Mouse (Mus musculus) stomach, embryonic 16.5 days (tissue): ENCODE measurements around the gene Mtnr1a. TPM values are rescaled to one million over a fixed set of nuclear protein-coding genes. Genes with fewer than 3 reads are reported as not detected.

ENCODE experiments used
- ATAC-seq: fragments of 200-750 bp; cut with Nextera tagmentation; 2 replicates; pipeline ENCODE4 v1.8.0; 2017; ENCODE audit warnings: moderate number of reproducible peaks, moderate TSS enrichment; ENCODE audit not compliant: insufficient read depth, low FRiP score
- H3K27ac ChIP-seq: fragments of 300-500 bp; sonication (generic); 2 replicates; pipeline ENCODE4 v1.5.1; 2014; ENCODE audit warnings: low read length
- H3K27me3 ChIP-seq: fragments of 300-500 bp; sonication (generic); 2 replicates; pipeline ENCODE4 v1.6.1; 2014; ENCODE audit warnings: low read length, control low read depth, mixed read lengths; ENCODE audit not compliant: control insufficient read depth, insufficient read depth
- H3K36me3 ChIP-seq: fragments of 300-500 bp; sonication (generic); 2 replicates; pipeline ENCODE4 v1.6.1; 2014; ENCODE audit warnings: low read length; ENCODE audit not compliant: control insufficient read depth, insufficient read depth
- H3K4me1 ChIP-seq: fragments of 300-500 bp; sonication (generic); 2 replicates; pipeline ENCODE4 v1.6.1; 2014; ENCODE audit warnings: low read length, control low read depth, mixed read lengths; ENCODE audit not compliant: control insufficient read depth, insufficient read depth
- H3K4me2 ChIP-seq: fragments of 300-500 bp; sonication (generic); 2 replicates; pipeline ENCODE4 v1.6.1; 2014; ENCODE audit warnings: low read depth, low read length, mixed read lengths
- H3K4me3 ChIP-seq: fragments of 300-500 bp; sonication (generic); replicated peaks from 2 replicates; pipeline ENCODE4 v1.5.1; 2014; ENCODE audit warnings: mild to moderate bottlenecking, low read length
- H3K9ac ChIP-seq: fragments of 300-500 bp; sonication (generic); 2 replicates; pipeline ENCODE4 v1.6.1; 2014; ENCODE audit warnings: low read length
- H3K9me3 ChIP-seq: fragments of 300-500 bp; sonication (generic); replicated peaks from 2 replicates; pipeline ENCODE4 v1.6.1; 2016; ENCODE audit warnings: low read length, control low read depth; ENCODE audit not compliant: control insufficient read depth
- WGBS: fragments of 180-500 bp; shearing (Covaris S2); extraction: QIAGEN DNeasy Blood & Tissue Kit; methylation state at CpG from one replicate; pipeline ENCODE4 v1.1.7; 2014; 5-methylcytosine and 5-hydroxymethylcytosine counted together
- polyA plus RNA-seq: library from polyadenylated mRNA; unstranded; fragments of >200 nt; fragmentation: Nextera tagmentation; extraction: Ambion mirVana; gene quantifications from 2 replicates; pipeline ENCODE4 v1.2.1, GENCODE M21; 2015

Mtnr1a gene
- 0.46 and 0.72 TPM in 2 replicates for polyA plus RNA-seq

- Histone ChIP-seq H3K9me3 (no peaks in the 10 kb centered on the region), H3K9ac (no peak within 1 kb of the TSS), H3K4me1 (0 out of 2 replicates have a peak, but pooled peaks cover 4% of the 10 kb centered on the region), H3K27me3 (no peaks in the 10 kb centered on the region), H3K4me2 (peak within 1 kb of the TSS; percentile 65), H3K27ac (no peak within 1 kb of the TSS), H3K4me3 (peak within 1 kb of the TSS; percentile 32), H3K36me3 (no peaks in the 10 kb centered on the region)
- WGBS, result 10% methylated on average over 29 of the region's 29 CpGs
- ATAC-seq, result peak; percentile 82; the same call in 1 of the 2 replicates
Observed at GRCm38 (mm10) chr8:45068759-45069386, at the start of gene Mtnr1a. Mtnr1a (plus strand) TSS chr8:45069137.

GRCm38 (mm10) chr8:45019241-45019640, 49.7 kb upstream of the Mtnr1a start:
- ATAC-seq, result no peak
- H3K27ac ChIP-seq, result no peak overlapping the region
- peaks cover 15% of the 10 kb centered on the region; the same call in 1 of the 2 replicates for H3K9me3 ChIP-seq
- H3K36me3 ChIP-seq, result peaks cover 37% of the 10 kb centered on the region
- H3K9ac ChIP-seq, result no peak overlapping the region
- no peaks in the 10 kb centered on the region for H3K4me1 ChIP-seq
- H3K4me3 ChIP-seq, result no peak overlapping the region
- no peak overlapping the region for H3K4me2 ChIP-seq
- WGBS, result 75% methylated on average over 5 of the region's 5 CpGs
- H3K27me3 ChIP-seq, result no peaks in the 10 kb centered on the region

GRCm38 (mm10) chr8:45021171-45021570, 47.8 kb upstream of the Mtnr1a start:
- no peak overlapping the region for H3K27ac ChIP-seq
- peaks cover 56% of the 10 kb centered on the region for H3K36me3 ChIP-seq
- no peak for ATAC-seq
- WGBS, result 79% methylated on average over 5 of the region's 5 CpGs
- no peaks in the 10 kb centered on the region for H3K27me3 ChIP-seq
- no peak overlapping the region for H3K4me2 ChIP-seq
- peaks cover 31% of the 10 kb centered on the region for H3K9me3 ChIP-seq
- H3K4me1 ChIP-seq, result no peaks in the 10 kb centered on the region
- H3K4me3 ChIP-seq, result no peak overlapping the region
- no peak overlapping the region for H3K9ac ChIP-seq

GRCm38 (mm10) chr8:45021911-45022665, 46.8 kb upstream of the Mtnr1a start:
- no peak for ATAC-seq
- 83% methylated on average over 21 of the region's 21 CpGs for WGBS
- peaks cover 63% of the 10 kb centered on the region for H3K36me3 ChIP-seq

GRCm38 (mm10) chr8:45028081-45028497, 40.8 kb upstream of the Mtnr1a start:
- Histone ChIP-seq H3K4me1 (no peaks in the 10 kb centered on the region), H3K27ac (no peak overlapping the region), H3K4me3 (no peak overlapping the region), H3K4me2 (no peak overlapping the region), H3K9ac (no peak overlapping the region), H3K36me3 (peaks cover 65% of the 10 kb centered on the region), H3K9me3 (peaks cover 28% of the 10 kb centered on the region), H3K27me3 (no peaks in the 10 kb centered on the region)
- WGBS, result 63% methylated on average over 6 of the region's 6 CpGs
- ATAC-seq, result no peak

More at GRCm38 (mm10) chr8:45021911-45022665, 46.8 kb upstream of the Mtnr1a start:
- no peak overlapping the region for H3K4me2 ChIP-seq
- H3K4me1 ChIP-seq, result no peaks in the 10 kb centered on the region
- no peak overlapping the region for H3K27ac ChIP-seq
- H3K9me3 ChIP-seq, result peaks cover 31% of the 10 kb centered on the region
- H3K9ac ChIP-seq, result no peak overlapping the region
- H3K4me3 ChIP-seq, result no peak overlapping the region
- H3K27me3 ChIP-seq, result no peaks in the 10 kb centered on the region

GRCm38 (mm10) chr8:45038350-45038749, 30.6 kb upstream of the Mtnr1a start:
- H3K9me3 ChIP-seq, result 0 out of 2 replicates have a peak, but pooled peaks cover 4% of the 10 kb centered on the region
- peaks cover 63% of the 10 kb centered on the region for H3K36me3 ChIP-seq
- no peak overlapping the region for H3K4me3 ChIP-seq
- WGBS, result 81% methylated on average over 15 of the region's 15 CpGs
- H3K4me1 ChIP-seq, result no peaks in the 10 kb centered on the region
- H3K9ac ChIP-seq, result no peak overlapping the region
- no peak overlapping the region for H3K27ac ChIP-seq
- no peak overlapping the region for H3K4me2 ChIP-seq
- ATAC-seq, result peak; percentile 50; the same call in 1 of the 2 replicates
- no peaks in the 10 kb centered on the region for H3K27me3 ChIP-seq

GRCm38 (mm10) chr8:45044160-45044559, 24.8 kb upstream of the Mtnr1a start:
- Histone ChIP-seq H3K4me1 (no peaks in the 10 kb centered on the region), H3K4me2 (no peak overlapping the region), H3K36me3 (peaks cover 56% of the 10 kb centered on the region), H3K27ac (no peak overlapping the region), H3K9me3 (0 out of 2 replicates have a peak, but pooled peaks cover 4% of the 10 kb centered on the region), H3K4me3 (no peak overlapping the region), H3K27me3 (no peaks in the 10 kb centered on the region), H3K9ac (no peak overlapping the region)
- ATAC-seq, result no peak
- 96% methylated on average over 26 of the region's 26 CpGs for WGBS

GRCm38 (mm10) chr8:45050451-45050850, 18.5 kb upstream of the Mtnr1a start:
- 82% methylated on average over 8 of the region's 8 CpGs for WGBS
- no peak overlapping the region for H3K27ac ChIP-seq
- no peaks in the 10 kb centered on the region for H3K27me3 ChIP-seq
- H3K9me3 ChIP-seq, result no peaks in the 10 kb centered on the region
- H3K36me3 ChIP-seq, result peaks cover 46% of the 10 kb centered on the region
- no peak overlapping the region for H3K9ac ChIP-seq
- no peaks in the 10 kb centered on the region for H3K4me1 ChIP-seq
- no peak overlapping the region for H3K4me2 ChIP-seq
- H3K4me3 ChIP-seq, result no peak overlapping the region
- no peak for ATAC-seq

- Histone ChIP-seq H3K4me2 (no peak overlapping the region), H3K4me1 (no peaks in the 10 kb centered on the region), H3K27me3 (no peaks in the 10 kb centered on the region), H3K36me3 (peaks cover 46% of the 10 kb centered on the region), H3K4me3 (no peak overlapping the region), H3K9me3 (no peaks in the 10 kb centered on the region), H3K27ac (no peak overlapping the region), H3K9ac (no peak overlapping the region)
- 94% methylated on average over 30 of the region's 30 CpGs for WGBS
- no peak for ATAC-seq
Observed at GRCm38 (mm10) chr8:45051236-45051635, 17.7 kb upstream of the Mtnr1a start.
